Mouse (Mus musculus) retina, embryonic 14.5 days (tissue): Measurements from ENCODE around the gene Fam174b.

Source experiments
- DNase-seq: peaks from one replicate; pipeline ENCODE4 v3.0.0-alpha.2; 2015; ENCODE audit warnings: low spot score

Fam174b gene

DNA sequence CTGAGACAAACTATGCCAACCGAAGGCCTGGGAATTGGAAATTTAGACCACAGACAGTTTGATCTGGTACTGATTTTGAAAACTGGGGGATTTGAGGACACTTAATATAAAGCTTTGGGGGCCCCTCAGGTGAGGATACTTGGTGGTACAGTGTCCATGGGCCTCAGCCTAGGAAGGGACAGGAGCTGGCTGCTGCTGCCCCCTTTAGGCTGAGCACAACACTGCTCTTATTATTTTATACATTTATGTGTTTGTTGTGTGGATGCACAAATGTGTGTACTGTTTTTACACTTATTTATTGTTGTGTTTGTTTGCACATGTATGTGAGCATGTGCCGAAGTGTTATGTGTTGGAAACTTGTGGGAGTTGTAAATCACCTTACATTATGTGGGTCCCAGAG is 9.2 kb downstream of the Fam174b start:
- DNase-seq: no peak

DNA sequence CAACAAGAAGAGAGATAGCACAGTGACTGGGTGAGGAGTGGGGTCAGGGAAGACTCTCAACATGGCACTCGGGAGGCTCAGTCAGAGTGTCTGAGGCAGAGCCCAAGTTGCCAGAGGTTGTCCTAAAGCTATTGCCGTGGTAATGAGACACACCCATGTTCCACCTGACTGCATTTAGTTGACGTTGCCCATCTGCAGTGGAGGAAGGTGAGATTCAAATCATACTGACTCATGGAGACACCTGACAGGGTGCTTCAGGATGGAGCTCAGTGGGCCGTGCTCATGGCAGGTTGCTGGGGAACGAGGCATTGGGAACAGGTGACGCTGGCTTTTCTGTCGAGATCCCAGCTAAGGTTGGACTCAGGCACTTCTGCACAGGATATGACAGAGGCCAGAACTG is 9.9 kb downstream of the Fam174b start:
- no peak for DNase-seq

DNA sequence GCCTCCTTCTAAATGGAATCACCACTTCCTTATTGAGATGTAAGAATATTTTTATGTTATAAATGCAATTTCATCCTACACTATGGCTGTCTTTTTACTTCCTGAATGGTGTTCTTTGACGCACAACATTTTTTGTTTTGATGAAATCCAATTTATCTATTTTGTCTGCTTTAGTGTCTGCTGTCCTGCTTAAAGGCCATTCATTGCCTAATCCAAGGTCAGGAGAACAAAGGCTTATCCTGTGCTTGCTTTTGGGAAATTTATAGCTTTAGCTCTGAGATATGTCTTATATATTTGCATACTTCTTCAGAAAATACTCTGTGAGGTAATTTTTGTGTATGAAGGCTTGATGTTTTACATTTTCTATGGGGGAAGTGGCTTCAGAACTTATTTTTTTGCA is 13.5 kb downstream of the Fam174b start:
- no peak for DNase-seq

DNA sequence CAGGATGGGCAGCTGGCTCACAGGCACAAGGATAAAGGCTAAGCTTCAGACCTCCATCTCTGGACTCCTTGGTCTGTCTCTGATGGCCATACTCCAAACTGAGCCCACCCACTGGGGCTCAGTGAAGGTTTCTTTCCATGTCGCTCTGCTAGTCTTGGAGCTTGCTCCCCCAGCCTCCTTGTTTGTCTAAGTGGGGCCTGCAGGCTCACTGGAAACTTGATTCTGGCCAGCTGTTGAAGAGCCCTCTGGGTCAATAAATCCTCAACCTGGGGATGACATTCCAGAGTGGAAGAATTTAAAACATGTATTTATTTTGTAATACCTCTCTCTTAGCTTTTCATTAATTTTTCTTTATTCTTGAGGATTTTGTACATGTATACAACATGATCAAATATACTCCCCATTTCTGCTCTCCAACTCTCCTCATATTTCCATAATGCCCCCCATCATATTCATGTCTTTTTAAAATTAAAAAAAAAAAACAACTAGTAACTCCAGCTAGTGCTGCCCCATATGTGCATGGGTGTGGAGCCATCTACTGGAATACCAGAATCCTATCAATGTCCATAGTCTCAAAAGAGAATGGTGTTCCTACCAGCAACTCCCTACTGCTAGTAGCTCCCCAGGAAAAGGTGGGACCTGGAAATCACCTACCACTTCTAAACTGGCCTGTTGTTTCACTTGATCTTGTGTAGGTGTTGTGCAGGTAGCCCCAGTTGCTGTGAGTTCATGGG is 15.4 kb downstream of the Fam174b start:
- DNase-seq: no peak

DNA sequence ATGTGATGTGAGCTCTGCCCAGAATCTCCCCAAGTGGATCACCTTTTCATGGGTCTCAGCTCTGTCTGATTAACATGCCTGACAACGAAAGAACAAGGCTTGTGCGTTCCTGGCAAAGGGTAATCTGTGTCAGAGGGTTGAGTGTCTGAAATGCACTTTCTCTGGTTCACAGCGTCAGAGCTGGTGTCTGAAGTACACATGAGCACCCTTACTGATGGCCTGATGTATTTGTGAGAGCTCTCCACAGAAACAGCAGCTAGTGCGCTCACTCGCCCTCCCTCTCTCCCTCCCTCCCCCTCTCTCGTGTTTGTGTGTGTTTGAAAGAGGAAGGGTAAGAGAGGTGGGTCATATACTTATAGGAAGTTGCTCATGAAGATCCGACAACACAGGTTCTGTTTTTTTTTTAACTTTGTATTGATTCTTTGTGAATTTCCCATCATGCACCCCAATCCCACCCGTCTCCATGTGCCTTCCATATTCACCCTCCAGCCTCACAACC is 21.6 kb downstream of the Fam174b start:
- DNase-seq: no peak

DNA sequence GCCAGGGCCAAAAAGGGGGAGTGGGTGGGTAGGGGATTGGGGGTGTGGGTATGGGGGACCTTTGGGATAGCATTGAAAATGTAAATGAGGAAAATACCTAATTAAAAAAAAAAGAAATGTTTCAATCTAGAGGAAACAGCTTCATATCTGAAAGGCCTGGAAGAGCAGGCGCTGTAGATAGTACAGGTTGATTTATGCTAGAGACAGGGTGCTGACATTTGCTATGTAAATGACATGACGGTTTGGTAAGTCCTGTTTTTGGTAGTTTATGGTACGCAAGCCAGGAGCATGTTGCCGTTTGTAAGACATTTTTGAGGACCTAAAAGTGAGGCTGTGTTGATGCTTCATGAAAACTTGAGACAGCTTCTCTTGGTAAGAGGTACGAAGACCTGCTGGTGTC is 24.6 kb downstream of the Fam174b start:
- no peak for DNase-seq

DNA sequence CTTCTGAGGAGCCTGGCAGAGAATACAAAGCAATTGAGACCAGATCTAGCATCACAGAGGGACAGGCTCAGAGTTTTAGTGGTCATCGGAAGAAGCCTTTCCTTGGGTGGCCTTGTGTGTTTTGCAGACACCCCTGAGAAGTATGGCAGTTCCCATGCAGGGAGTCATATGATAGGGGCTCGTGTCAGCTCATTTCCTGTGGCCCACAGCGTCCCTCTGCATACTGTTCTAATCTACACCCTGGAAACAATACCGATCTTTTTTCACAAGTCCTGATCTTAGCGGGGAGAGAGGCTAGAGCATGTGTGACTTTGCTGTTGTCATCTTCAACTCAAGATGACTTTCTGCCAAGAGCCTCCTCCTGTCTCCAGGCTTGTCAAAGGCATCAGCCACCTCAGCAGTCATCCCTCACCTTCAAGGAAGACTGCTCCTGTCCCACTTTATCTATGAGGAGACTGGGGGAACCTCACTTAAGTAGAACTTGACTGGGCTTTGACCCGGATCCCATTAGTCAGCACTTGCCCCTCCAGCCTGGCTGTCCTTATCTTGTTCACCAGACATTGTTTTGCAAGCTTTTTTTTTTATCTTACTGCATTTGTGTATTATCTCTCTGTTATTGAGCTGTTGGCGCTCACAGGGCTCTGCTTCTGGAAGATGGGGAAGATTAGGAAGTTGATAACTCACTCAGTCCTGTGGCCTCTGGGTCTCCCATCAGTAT is 25.2 kb downstream of the Fam174b start:
- no peak for DNase-seq

DNA sequence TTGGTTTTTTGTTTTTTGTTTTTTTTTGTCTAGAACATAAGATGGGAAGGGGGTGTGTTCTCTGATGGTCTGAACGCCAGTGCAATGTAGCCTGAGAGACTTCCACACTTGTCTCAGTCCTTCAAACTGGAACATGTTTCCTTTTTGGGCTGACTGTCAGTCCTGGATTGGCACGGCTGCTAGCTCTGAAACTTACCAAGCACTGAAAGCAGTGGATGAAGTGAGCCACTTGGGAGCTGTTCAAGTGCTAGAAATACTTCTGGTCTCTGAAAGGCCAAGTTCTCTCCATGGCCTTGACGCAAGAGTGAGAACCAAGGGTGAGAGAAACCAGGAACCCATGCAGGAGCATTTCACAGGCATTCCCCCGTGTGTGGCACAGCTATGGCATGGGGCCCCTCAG is 29.1 kb downstream of the Fam174b start:
- DNase-seq: no peak

DNA sequence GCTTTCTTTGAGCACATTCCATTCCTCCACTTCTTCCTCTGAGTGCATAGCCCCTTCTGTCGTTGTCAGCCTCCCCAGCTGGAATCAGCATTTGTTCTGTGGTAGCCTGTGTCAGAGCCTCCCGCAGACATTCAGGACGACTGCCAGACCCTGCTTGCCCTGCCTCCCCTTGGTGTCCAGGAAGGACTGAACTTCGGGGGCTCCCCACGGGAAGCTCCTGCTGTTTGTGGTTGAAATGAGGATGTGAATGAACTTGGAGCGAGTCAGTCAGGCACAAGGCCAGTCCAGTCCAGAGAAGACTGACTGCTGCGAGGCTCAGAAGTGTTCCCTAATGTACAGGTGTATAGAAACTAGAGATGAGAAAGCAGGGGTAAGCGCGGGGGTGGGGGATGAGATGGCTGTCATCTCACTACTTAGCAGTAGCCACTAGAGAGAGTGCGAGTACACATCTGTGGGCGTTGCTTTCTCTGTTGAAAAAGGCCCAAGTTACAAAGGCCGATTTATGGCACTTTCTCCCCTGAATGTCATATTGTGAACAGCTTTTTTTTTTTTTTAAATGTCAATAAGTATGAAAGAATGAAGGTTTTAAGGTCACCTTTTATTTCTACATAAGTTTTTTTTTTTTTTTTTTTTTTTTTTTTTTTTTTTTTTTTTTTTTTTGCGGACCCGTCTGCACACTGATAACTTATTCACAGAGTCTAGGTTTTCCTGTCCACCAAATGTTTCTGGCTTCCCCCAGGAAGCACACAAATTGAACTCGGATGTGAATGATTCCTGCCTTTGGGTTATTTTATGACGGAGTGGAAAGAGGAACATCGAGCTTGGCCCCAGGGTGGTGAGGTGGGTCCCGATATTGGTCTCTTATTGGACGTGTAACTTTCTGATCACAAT is 31.5 kb downstream of the Fam174b start:
- peak; percentile 13 for DNase-seq

DNA sequence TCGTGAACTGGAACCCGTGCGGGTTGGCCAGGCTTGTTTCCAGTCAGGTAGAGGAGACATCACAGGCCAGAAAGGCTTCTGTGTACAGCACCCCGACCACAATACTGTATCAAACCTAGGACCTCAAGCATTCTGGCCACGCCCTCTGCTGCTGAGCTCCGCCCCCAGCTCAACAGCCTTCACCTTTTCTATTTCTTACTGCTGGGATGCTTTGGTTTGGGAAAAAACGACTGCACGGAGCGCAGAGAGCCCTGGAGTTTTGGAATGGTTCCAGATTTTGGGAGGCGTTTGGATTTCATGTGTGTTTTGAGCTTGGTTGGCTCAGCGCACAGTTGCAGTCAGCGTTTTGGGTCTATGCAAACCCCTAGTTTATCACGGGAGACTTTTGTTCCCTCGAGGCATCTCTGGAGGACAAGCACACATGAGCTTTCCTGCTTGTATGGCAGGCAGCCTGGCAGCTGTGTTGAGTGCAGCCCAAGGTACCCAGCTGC is 32.2 kb downstream of the Fam174b start:
- DNase-seq: no peak

DNA sequence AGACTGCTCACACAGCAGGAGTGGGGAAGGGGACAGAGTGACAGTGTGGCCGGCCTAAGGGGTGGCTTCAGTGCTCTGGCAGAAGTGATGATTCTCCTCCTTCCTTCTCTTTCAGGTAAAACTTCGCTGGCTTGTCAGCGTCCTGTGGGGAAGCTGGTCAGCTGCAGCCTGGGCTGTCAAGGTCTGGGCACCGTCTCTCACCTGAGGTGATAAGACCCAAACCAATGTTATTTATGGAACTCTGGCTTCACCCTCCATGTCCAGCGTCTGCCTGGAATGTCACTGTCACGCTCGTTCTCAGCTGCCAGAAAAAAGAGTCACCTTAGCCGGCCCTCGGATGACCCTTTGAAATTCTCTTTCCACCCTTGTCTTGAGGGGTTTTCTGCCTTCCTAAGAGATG is 34.7 kb downstream of the Fam174b start:
- DNase-seq: no peak

DNA sequence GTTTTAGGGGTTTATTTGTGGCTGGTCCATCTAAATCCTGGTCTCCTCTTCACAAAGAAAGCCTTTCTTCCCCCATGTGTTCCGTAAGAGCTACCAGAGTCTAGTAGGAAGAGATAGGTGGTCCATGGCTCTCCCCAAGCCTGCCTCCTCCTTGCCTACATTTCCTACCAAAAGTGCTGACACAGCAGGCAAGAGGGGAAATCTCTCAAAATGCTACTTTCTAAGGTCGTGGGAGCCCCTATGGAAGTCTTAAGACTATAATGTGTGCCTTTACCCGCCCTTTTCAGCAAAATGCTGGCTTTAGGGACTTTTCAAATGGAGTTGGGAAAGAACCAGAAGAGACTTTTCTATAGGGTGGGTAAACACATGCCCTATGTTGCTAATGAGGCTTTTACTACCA is 37.7 kb downstream of the Fam174b start:
- no peak for DNase-seq

DNA sequence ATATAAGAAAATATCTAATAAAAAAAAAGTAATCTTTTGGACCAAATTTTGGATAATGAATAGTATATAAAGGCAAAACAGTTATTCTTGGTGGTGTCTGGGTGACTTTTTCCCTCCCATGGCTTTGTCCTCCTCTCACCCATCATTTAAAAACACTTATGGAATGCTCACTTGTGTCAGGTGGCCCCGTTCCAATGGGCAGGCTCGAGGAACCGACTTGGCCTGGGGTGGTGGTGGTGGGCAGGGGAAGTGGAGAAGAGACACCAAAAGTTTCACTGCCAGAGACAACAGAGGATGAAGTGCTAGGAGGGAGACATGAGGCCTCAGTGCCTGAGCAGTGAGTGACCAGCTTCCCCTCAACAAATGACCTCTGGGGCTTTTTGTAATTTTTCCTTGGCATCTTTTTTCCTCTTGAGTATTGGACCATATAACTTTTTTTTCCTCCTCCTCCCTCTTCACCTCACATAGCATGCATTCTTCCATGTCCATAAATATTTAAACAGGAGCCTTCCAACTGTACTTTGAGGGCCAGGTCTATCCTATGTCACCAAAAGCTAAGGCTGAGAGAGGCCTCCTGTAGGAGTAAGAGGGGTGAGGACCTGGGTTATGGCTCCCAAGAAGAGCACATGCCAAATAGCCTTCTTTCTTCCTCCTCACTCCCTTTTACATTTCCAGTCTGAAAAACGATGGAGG is 44.8 kb downstream of the Fam174b start:
- no peak for DNase-seq

DNA sequence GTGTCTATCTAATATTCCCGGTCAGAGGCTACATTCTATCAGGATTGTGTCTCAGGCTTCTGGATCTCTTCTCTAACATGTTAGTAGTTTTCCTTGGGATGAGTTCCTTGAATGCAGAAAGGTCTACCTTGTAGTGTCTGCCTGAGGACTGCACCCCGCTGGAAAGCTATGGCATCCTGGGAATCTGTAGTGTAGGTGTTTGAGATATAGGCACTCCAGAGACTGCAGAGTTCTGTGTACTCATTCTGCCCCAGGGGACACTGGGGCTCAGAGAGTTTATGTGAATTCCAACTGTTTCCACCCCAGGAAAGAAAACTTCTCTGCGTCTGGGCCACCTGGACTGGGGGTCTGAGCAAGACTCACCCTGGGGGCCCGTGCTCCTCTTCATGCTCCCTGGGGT is 45.7 kb downstream of the Fam174b start:
- DNase-seq: no peak

DNA sequence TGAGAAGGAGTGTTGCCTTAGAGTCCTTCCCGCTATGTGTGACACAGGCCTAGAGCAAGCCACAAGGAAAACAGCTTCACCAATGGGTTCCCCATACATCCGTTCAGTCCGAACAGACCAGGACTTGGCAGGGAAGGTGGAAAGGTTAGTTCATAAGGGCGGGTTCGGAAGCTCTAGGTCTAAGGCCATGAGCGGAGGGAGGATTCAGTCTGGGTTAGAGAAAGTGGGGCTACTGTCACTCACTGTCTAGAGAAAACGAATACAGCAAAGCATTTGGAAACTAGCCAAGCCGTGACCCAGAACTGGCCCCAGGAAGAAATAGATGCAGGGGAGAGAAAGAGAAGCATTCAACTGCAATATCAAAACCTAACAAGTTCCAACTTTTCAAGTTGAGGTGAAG is 47.4 kb downstream of the Fam174b start:
- no peak for DNase-seq

DNA sequence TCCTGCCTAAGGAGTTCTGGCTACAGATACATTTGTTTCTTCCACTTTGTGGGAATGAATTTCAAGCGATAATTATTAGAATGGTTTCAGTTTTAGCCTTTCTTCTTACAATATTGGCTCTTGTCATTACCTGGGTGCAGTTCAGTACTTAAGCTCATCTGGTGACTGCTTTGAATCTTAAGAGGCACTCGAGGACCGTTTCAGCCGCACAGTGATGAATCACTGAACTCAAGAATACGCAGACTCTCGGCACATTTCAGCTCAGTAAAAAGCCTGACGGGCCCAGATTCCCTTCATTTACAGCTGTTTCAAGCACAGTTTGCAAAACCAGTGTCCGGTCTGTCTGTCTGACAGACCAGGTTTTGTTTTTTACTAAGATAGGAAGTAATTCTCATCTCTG is 51.0 kb downstream of the Fam174b start:
- DNase-seq: no peak

DNA sequence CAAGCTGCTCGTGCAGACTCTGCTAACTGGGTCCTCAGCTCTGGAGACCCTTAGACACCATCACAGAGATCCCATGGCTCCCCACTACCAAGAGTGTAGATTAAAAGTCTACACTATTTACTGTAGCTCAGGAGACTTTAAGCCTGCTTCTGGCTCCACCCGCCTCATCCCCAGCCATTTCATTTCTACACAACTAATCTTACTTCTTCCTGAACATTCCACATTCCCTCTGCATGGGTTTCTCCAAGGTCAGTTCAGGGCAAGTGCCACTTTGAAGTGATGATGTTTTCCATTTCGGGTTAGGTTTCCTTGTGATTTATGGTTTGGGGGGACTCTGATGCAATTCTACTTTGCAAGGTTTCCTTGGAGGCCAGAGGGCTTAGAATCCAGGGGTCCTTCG is 52.1 kb downstream of the Fam174b start:
- DNase-seq: no peak

DNA sequence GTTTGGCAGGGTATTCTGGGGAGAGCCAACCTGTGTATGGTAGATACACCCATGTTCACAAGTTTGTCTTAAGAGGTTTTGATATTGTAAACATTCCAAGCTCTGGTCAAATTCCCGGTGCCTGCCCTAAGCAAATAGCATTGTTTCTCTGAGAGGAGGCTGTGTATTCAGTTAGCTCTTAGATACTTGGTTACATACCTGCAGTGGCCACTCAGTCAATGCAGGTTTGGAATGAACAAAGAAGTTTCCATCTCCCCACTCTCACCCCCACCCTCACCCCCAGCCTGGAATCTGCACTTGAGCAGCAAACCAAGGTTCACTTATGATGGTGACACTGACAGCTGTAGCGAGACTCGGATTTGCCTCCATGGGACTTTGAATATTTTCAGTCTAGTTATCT is 52.5 kb downstream of the Fam174b start:
- no peak for DNase-seq

DNA sequence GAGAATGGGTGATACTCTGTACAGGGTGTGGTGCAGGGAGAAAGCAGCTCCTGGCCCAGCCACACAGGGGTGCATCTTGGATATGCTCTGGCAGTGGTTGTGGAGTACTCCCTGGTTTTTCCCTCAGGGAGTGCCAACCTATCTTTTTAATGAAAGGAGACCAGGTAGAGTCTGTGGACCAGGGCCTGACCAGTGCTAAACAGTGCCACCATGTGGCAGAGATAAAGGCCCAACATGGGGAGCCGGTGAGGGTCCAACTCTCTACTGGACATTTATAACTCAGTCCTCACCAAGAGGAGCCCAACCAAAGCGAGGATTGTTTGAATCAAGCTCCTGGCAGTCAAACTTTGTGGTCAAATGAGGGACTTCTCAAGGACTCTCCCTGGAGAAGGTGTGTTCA is 69.2 kb downstream of the Fam174b start:
- peak; percentile 16 for DNase-seq

DNA sequence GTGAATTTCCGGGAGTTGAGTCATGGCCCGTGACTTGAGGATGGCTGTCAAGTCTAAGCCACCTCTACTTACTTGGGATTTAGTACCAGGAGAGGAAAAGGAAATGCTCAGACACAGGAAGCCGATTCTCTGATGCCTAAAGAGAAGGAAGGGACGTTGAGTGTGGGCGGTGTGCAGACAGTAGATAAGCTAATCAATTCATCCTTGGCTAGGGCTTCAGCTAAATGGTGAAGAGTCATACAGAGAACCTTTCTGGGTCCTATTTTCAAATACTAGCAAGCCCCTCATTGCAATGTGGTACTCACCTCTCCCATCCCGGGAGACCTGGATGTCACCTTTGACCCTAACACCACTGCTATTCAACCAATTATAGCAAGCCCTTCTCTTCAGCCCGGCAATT is 71.3 kb downstream of the Fam174b start:
- DNase-seq: no peak

DNA sequence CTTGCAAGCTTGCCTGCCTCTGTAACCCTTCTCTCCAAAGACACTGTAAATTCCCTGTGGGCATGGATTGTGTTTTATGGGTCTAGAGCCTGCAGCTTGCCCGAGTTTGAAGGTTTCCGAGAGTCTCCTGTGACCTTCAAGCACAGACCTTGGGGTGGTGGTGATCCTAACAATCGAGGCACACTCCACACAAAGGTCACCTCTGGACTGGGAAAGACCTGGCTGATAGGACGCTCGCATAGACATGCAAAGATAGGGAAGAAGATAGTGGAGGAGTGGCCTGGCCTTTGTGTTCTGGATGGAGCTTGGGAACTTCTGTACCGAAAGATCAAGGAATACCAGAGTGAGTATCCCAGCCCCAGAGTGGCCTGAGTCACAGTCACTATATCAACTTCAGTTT is 72.1 kb downstream of the Fam174b start:
- DNase-seq: no peak

DNA sequence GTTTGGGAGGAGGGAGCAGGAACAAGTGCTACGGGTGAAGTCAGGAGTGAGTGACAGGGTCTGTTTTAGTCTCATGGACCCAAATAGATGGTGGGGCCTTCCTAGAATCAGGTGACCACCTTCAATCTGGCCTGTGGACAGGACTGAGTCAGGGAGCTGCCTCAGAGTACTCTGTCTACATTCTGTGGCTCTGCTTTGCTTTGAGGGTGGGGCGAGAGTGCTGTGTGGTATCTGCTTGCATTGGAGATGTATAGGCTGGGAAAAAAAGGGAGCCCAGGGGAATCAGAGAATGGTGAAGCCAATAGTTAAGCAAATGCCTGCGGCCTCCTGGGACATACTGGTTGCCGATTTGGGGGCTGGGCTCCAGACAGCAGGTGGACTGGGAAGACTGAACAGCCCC is 73.8 kb downstream of the Fam174b start:
- DNase-seq: no peak
